Mouse (Mus musculus) ES-E14 (cell line): ENCODE measurements around the gene 2300002M23Rik.

Experiments used
- CHD2 ChIP-seq: IDR thresholded peaks from 2 replicates; pipeline ENCODE4 v1.6.1; 2014; ENCODE audit warnings: mild to moderate bottlenecking, low read depth, low read length, inconsistent platforms
- HCFC1 ChIP-seq: IDR thresholded peaks from 2 replicates; pipeline ENCODE4 v1.6.1; 2012; ENCODE audit warnings: low read length, inconsistent platforms, borderline replicate concordance; ENCODE audit not compliant: insufficient read depth
- MAFK ChIP-seq: IDR thresholded peaks from 2 replicates; pipeline ENCODE4 v1.6.1; 2014; ENCODE audit warnings: mild to moderate bottlenecking, low read depth, low read length, inconsistent platforms; ENCODE audit not compliant: insufficient read depth
- ZC3H11A ChIP-seq: IDR thresholded peaks from 2 replicates; pipeline ENCODE4 v1.6.1; 2012; ENCODE audit warnings: low read depth, mild to moderate bottlenecking, inconsistent platforms, low read length, borderline replicate concordance
- ZNF384 ChIP-seq: IDR thresholded peaks from 2 replicates; pipeline ENCODE4 v1.6.1; 2012; ENCODE audit warnings: low read depth, low read length, inconsistent platforms

- TF ChIP-seq MAFK (no peak), CHD2 (no peak), HCFC1 (no peak), ZNF384 (no peak), ZC3H11A (no peak)
Observed at GRCm38 (mm10) chr17:35591731-35592130, 24.5 kb downstream of the 2300002M23Rik start.
